Mouse (Mus musculus): Measurements from ENCODE around the gene Galnt16.

GRCm38 (mm10) chr12:80549646-80550045, 31.6 kb downstream of the Galnt16 start:
- TF ChIP-seq CTCF (IDR thresholded peaks at IDR 0.05; ENCODE audit: low read depth) (no peak), EP300 (optimal IDR thresholded peaks at IDR 0.05) (no peak)

Data from stomach, postnatal 0 days (tissue).